Mouse (Mus musculus): ENCODE results near the gene Cyp39a1.

Cyp39a1 gene

DNA sequence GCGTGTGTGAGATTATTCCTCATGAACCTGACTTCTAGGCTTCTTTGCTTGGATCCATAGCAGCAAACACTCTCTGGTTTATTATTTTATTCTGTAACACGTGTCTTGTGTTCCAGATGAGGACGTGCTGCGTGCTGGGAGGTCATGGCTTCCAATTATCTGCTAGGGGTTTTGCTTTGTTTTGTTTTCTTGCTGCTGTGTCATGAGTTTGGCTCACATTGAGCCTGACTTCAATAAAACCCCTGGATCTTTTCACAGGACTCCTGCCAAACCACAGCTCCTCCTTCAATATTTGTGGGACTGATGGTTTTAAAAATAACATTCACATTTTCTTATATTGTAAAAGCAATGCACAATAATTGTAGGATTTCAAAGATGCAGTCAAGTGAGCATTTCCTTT lies 117.3 kb downstream of the Cyp39a1 start:
- no peak for DNase-seq (ENCODE audit: low spot score)

DNA sequence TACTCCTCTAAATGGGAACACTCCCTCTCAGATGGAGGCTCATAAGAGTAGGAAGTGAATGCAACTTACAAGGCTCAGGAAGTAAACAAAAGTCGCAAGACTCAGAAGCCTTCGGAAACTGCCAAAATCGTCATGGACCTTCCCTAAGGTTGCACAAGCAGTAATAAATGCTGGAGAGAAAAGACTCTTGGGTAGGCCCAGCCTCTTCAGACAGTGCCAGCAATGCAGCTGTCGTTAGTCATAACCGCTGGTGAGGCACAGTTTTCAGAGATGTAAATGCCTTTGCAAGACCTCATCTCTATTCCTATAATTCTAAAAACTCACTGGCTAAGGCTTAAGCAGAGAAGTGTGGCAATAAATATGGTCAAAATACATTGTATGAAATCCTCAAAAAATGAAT lies 121.0 kb downstream of the Cyp39a1 start:
- DNase-seq (ENCODE audit: low spot score) = no peak

DNA sequence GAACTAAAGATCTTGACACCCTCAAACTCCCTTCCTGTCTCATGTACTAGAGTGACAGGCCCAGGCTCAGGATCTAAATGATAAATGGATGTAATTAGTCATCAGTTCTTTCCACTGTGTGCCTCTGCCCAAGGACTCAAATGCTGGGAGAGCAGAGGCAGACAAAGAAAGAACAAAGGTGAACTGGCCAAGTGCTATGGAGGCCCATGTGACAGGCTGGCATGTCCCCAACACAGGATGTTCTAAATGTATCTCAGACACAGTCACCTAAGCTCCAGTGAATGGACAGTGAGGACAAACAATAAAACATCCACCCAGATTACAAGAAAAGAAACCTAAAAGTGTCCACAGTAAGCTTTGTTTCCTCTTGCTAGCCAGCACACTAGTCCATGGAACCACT lies 122.2 kb downstream of the Cyp39a1 start:
- DNase-seq (ENCODE audit: low spot score) = no peak

DNA sequence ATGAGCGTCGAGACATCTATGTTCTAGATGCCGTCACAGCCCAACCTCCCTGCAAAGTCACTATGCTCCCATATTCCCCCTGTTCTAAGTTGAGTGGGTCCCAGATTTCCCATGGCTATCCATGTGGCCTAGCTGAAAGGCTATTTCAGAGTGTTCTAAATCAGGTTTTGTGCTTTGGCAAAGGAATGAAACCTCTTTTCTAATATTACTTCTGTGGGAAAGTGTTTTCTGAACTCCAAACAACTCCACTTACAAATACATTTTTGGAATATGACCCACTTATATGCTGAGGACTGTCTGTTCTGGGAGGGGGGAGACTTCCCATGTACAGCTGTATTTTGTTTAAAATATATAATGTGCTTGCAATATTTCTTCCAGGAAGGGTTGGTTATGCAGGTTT lies 124.5 kb downstream of the Cyp39a1 start:
- no peak for DNase-seq (ENCODE audit: low spot score)

DNA sequence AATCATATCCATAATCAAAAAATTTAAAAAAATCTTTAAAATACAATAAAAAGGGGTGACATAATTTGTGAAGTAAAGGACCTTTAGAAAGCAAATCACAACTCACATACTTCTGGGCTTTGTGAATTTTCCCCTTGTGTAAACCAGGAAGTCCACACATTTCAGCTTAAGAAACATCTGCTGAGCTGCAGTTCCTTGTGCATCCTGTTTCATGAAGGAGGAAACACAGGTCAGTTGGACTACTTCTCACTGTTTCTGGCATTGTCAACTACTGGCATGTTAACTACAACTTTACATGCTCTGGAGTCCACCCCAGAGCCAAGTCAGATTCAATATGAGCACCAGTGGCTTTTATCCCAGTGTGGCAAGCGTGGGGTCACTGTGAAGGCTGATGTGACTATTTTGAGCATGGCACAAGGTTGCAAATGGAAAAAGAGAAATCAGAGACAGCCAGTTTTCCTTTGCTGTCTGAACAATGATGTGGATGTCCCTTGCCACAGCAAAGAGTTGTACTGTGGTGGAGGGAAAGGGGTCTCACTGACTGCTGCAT lies 127.6 kb downstream of the Cyp39a1 start:
- DNase-seq (ENCODE audit: low spot score) = no peak

Measured in layer of hippocampus, adult 11-12 months (tissue).